Mouse (Mus musculus) hindbrain, embryonic 16.5 days (tissue): ENCODE results near the gene Abhd16b. TPM values are rescaled to one million over a fixed set of nuclear protein-coding genes. Genes with fewer than 3 reads are reported as not detected.

Source experiments
- ATAC-seq: fragments of 200-750 bp; cut with Nextera tagmentation; 2 replicates; pipeline ENCODE4 v1.8.0; 2017; ENCODE audit warnings: moderate TSS enrichment, moderate library complexity
- H3K27ac ChIP-seq: fragments of 300-500 bp; sonication (generic); 2 replicates; pipeline ENCODE4 v1.5.1; 2014; ENCODE audit warnings: low read depth, mild to moderate bottlenecking, control low read depth, low read length, moderate library complexity
- H3K27me3 ChIP-seq: fragments of 300-500 bp; sonication (generic); replicated peaks from 2 replicates; pipeline ENCODE4 v1.6.1; 2014; ENCODE audit warnings: low read length; ENCODE audit not compliant: control insufficient read depth, insufficient read depth
- H3K36me3 ChIP-seq: fragments of 300-500 bp; sonication (generic); 2 replicates; pipeline ENCODE4 v1.6.1; 2014; ENCODE audit warnings: mild to moderate bottlenecking, low read length, moderate library complexity, mixed read lengths; ENCODE audit not compliant: control insufficient read depth, insufficient read depth
- H3K4me1 ChIP-seq: fragments of 300-500 bp; sonication (generic); 2 replicates; pipeline ENCODE4 v1.6.1; 2014; ENCODE audit warnings: low read depth, low read length; ENCODE audit not compliant: control insufficient read depth, insufficient read depth
- H3K4me2 ChIP-seq: fragments of 300-500 bp; sonication (generic); 2 replicates; pipeline ENCODE4 v1.6.1; 2014; ENCODE audit warnings: mild to moderate bottlenecking, low read length, control low read depth, moderate library complexity
- H3K4me3 ChIP-seq: fragments of 300-500 bp; sonication (generic); 2 replicates; pipeline ENCODE4 v1.5.1; 2014; ENCODE audit warnings: mild to moderate bottlenecking, low read length, control low read depth, moderate library complexity
- H3K9ac ChIP-seq: fragments of 300-500 bp; sonication (generic); 2 replicates; pipeline ENCODE4 v1.6.1; 2014; ENCODE audit warnings: low read depth, mild to moderate bottlenecking, control low read depth, low read length, moderate library complexity
- H3K9me3 ChIP-seq: fragments of 300-500 bp; sonication (generic); 2 replicates; pipeline ENCODE4 v1.6.1; 2014; ENCODE audit warnings: mild to moderate bottlenecking, low read length, moderate library complexity; ENCODE audit not compliant: control insufficient read depth
- WGBS: fragments of 180-500 bp; shearing (Covaris S2); extraction: QIAGEN DNeasy Blood & Tissue Kit; methylation state at CpG from one replicate; pipeline ENCODE4 v1.1.7; 2014; 5-methylcytosine and 5-hydroxymethylcytosine counted together
- polyA plus RNA-seq: library from polyadenylated mRNA; unstranded; fragments of >200 nt; fragmentation: Nextera tagmentation; extraction: Ambion mirVana; gene quantifications from 2 replicates; pipeline ENCODE4 v1.2.1, GENCODE M21; 2015

Abhd16b gene
- polyA plus RNA-seq, 1 experiment from 2014 or later = 0.09 TPM

DNA sequence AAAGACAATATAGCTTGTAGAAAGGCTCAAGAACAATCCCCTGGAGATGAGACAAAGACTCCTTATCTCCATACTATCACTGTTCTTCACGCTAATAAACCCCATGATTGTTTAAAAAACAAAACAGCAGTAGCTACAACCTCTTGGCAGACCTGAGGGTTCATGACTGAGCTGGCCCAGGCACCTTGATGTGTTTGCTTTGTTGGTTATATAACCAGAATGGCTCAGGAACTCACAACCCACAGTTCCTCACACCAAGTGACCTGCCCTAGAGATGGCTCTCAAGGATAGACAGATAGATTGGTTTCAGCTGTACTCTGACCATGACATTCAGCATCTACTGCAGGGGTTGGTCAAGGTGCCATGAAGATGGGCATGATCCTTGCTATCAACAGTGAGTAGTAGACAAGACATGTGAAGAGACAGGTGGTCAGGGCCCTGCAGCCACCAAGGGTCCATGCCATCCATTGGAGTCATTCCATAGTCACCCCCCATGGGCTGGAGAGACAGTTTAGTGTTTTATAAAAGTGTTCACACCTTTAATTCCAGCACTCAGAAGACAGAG, 31.4 kb upstream of the Abhd16b start:
- Histone ChIP-seq H3K27ac (no peak overlapping the region), H3K9me3 (no peaks in the 10 kb centered on the region), H3K4me1 (peaks cover 21% of the 10 kb centered on the region), H3K27me3 (no peaks in the 10 kb centered on the region), H3K4me3 (no peak overlapping the region), H3K4me2 (no peak overlapping the region), H3K9ac (no peak overlapping the region), H3K36me3 (no peaks in the 10 kb centered on the region)
- no peak for ATAC-seq
- 96% methylated on average over 1 of the region's 1 CpGs for WGBS

DNA sequence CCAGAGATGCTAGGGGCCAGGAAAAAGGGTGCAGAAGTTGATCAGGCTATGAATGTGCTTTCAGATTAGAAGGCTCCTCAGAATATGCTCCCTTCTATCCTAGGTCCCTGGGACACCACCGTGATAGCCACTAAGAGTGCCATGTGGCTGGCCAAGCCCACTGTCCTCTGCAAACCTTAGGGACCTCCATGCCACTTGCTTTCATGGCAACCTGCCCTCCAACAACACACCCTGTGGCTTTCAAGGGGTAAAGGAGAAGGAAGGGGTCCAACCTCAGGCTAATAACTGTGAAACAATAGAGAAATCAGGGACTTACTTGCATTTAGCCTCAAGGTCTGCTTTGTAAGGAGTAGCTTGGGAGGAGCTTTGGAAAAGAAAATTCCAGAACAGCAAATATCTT, 30.4 kb upstream of the Abhd16b start:
- Histone ChIP-seq H3K27ac (no peak overlapping the region), H3K9me3 (no peaks in the 10 kb centered on the region), H3K27me3 (no peaks in the 10 kb centered on the region), H3K4me1 (peaks cover 17% of the 10 kb centered on the region), H3K4me3 (no peak overlapping the region), H3K36me3 (no peaks in the 10 kb centered on the region), H3K4me2 (peak overlapping the region; percentile 33), H3K9ac (no peak overlapping the region)
- 80% methylated on average over 1 of the region's 1 CpGs for WGBS
- ATAC-seq = no peak

DNA sequence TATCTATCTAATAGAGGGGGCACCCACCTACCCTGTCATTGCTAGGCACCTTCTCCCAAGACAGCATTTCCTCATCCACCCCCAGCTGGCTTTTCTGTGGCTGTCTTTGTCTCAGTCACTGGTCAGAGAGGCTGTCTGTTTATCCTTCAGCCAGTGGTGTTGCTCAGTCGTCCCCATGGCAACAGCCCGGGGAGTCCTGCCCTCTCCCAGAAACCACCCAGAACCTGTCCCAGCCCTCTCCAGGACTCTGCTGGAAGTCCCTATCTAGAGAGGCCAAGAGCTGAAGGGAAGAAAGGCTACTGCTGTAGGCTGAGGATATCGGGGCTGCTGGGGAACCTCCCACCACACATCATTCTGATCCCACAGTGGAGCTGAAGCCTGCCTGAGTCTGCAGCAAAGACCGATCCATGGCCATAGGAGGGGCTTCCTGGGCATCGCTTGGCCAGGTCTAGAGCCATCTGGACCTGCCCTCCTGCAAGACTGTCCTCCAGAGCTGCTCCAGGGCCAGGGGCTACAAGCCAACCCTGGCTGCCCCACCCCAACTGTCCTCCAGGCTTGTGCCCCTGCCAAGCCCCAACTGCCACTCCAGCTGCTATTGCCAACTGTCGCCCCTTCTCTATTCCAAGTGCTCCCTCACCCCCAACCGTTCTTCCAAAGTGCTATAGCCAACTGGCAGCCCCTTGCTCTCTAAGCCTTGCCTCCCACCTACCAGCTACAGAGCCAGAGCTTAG, 29.8 kb upstream of the Abhd16b start:
- no peaks in the 10 kb centered on the region for H3K36me3 ChIP-seq
- 26% methylated on average over 7 of the region's 7 CpGs for WGBS
- H3K4me2 ChIP-seq = peak overlapping the region; percentile 33
- peak; percentile 76 for ATAC-seq
- peaks cover 13% of the 10 kb centered on the region for H3K4me1 ChIP-seq
- H3K4me3 ChIP-seq = no peak overlapping the region
- peak overlapping the region; percentile 61; the same call in 1 of the 2 replicates for H3K27ac ChIP-seq
- H3K27me3 ChIP-seq = no peaks in the 10 kb centered on the region
- H3K9me3 ChIP-seq = no peaks in the 10 kb centered on the region
- no peak overlapping the region for H3K9ac ChIP-seq

DNA sequence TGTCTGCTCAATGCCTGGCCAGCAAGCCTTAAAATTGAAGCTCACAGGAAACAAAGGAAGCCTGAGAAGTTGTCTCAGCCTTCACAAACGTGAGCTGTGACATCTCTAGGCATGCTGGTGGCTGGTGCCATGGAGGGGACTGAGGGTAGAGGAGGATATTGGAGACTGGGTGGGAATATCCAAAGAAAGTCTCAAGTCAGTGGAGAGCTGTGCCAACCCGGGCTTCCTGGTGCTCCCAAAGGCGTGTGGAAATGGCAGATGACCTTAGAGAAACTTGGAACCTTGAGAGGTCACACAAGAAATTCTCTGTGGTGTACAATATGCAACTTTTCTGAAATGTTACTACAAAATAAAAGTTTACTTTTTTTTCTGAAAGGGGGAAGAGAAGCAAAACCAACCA, 27.6 kb upstream of the Abhd16b start:
- H3K27me3 ChIP-seq = no peaks in the 10 kb centered on the region
- WGBS = 57% methylated on average over 3 of the region's 3 CpGs
- ATAC-seq = no peak

DNA sequence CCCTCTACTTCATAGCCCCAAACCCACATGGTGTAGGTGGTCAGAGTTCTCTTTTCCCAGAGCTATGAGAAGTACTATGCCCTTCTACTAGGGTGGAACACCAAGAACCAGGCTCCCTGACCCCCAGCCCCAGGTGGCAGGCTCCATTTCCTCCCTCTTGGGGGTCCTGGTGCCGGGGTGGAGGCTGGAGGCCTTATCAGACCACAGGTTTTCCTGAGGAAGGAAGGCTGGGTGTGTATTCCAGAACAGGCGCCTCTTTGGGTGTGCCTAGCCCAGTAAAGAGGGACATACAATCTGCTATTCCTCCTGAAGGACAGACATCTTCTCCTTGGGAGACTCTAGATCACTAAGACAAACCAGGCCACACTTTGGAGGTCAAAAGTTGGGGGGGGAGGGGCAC, 22.7 kb upstream of the Abhd16b start:
- Histone ChIP-seq H3K4me3 (no peak overlapping the region), H3K4me1 (no peaks in the 10 kb centered on the region; the same call in 1 of the 2 replicates), H3K4me2 (no peak overlapping the region), H3K27ac (no peak overlapping the region), H3K36me3 (no peaks in the 10 kb centered on the region), H3K9me3 (no peaks in the 10 kb centered on the region), H3K27me3 (no peaks in the 10 kb centered on the region), H3K9ac (no peak overlapping the region)
- ATAC-seq = no peak
- WGBS = 76% methylated on average over 2 of the region's 2 CpGs

More for the DNA sequence above, 27.6 kb upstream of the Abhd16b start:
- Histone ChIP-seq H3K4me2 (no peak overlapping the region), H3K4me1 (peaks cover 4% of the 10 kb centered on the region), H3K9ac (no peak overlapping the region), H3K36me3 (no peaks in the 10 kb centered on the region), H3K4me3 (no peak overlapping the region), H3K9me3 (no peaks in the 10 kb centered on the region), H3K27ac (no peak overlapping the region)

DNA sequence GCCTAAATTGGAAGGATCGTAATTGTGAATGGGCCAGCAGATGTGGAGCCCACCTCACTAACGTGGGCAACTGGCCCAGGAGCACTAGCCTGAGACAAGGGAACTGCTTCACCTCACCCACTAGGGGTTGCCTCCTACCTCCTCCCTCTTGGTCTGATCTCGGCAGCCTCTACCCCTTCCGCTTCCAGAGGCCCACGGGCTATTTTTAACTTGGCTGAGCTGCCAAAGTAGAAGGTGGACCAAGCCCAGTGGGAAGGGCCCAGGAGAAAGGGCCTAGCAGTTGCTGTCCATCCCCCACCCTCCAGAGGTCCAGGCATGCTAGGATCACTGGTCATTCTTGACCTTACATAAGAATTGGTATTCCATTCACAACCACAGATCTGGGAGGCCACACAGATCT, 21.8 kb upstream of the Abhd16b start:
- Histone ChIP-seq H3K27me3 (no peaks in the 10 kb centered on the region), H3K9me3 (no peaks in the 10 kb centered on the region), H3K4me2 (no peak overlapping the region), H3K4me3 (no peak overlapping the region), H3K27ac (no peak overlapping the region), H3K4me1 (no peaks in the 10 kb centered on the region; the same call in 1 of the 2 replicates), H3K36me3 (no peaks in the 10 kb centered on the region), H3K9ac (no peak overlapping the region)
- ATAC-seq = no peak
- 70% methylated on average over 5 of the region's 5 CpGs for WGBS

DNA sequence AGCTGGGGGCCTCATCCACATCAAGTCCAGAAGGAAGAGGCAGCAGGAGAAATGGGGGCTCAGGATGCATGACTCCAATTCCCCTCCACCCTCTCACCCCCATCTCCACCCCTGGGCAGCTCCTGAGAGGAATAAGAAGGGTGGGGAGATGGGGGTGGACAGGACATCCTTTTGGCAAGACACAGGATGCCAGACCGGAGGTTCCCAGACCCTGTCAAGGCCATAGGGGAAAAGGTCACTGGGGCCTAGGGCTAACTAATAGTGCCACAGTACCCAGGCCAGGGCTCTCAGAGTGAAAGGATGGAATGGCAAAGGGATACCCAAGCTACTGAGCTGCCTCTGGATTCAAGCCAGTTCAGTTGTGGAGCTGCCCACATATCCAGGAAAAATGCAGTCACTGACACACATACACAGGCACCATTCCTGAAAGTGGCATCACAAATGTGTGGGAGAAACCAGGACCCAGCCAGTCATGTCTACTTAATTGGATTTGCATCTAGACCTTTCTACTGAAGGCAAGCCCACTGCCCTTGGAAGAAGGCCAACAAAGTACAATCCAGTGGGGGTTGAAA, 20.7 kb upstream of the Abhd16b start:
- no peak overlapping the region for H3K4me2 ChIP-seq
- no peak overlapping the region for H3K4me3 ChIP-seq
- no peaks in the 10 kb centered on the region for H3K27me3 ChIP-seq
- H3K9me3 ChIP-seq = no peaks in the 10 kb centered on the region
- no peaks in the 10 kb centered on the region for H3K36me3 ChIP-seq
- no peak for ATAC-seq
- 71% methylated on average over 1 of the region's 1 CpGs for WGBS
- H3K27ac ChIP-seq = no peak overlapping the region
- no peaks in the 10 kb centered on the region; the same call in 1 of the 2 replicates for H3K4me1 ChIP-seq
- H3K9ac ChIP-seq = no peak overlapping the region

DNA sequence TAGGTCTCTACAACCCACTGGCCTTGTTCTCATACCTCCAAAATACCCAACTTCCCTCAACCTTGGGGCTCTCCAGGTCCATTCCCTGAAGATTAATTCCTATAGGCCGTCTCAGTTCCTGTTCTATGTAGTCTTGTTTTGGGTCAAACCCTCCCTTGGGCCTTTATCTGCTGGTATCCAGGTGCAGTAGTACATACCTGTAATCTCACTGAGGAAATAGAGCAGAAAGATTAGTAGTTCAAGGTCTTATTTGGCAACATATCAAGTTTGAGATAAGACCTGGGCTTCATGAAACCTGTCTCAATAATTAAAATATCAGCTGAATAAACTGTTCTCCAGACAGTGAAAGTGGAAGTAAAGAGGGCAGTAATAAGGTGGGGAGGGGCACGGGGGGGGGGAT, 9.9 kb upstream of the Abhd16b start:
- Histone ChIP-seq H3K9me3 (no peaks in the 10 kb centered on the region), H3K27ac (no peak overlapping the region), H3K27me3 (no peaks in the 10 kb centered on the region), H3K36me3 (no peaks in the 10 kb centered on the region), H3K9ac (no peak overlapping the region), H3K4me2 (no peak overlapping the region), H3K4me1 (no peaks in the 10 kb centered on the region), H3K4me3 (no peak overlapping the region)
- ATAC-seq = no peak
- WGBS = 57% methylated on average over 2 of the region's 2 CpGs

DNA sequence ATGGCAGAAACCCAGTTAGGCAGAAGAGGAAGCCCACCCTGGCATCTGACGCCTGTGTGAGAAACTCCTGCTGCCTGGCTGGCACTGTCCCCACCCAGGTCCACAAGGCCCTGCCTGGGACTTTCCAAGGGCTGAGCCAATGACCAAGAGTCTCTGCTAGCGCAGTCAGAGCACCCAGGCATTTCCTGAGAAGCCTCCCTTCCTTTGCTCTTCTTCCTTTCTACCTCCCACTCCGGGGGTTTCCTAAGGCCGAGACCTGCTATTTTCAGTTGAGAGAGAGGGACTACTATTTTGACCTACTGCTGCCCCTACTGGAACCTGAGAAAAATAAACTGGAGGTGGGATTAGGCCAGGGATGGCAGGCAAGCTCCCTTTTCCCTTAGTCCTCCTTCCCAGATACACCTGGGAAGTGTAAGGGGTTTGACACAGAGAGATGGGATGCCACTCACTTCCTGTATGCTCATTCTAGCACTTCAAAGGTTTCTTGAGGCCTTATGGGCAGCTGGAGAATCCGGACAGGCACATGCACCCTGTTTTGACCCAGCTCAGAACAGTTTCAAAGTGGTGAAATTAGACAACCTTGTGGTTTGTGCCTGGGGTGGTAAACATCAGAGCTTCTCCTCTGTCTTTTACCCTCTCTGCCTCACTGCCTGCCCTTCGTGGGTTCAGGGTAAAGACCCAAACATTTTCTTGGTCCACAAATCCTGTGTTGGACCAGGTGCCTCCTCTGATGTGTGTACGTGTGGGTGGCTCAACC, 9.3 kb upstream of the Abhd16b start:
- no peaks in the 10 kb centered on the region for H3K36me3 ChIP-seq
- ATAC-seq = no peak
- H3K27me3 ChIP-seq = no peaks in the 10 kb centered on the region
- H3K4me3 ChIP-seq = no peak overlapping the region
- no peak overlapping the region for H3K4me2 ChIP-seq
- no peaks in the 10 kb centered on the region for H3K4me1 ChIP-seq
- WGBS = 30% methylated on average over 7 of the region's 7 CpGs
- no peak overlapping the region for H3K27ac ChIP-seq
- peak overlapping the region; percentile 22; the same call in 1 of the 2 replicates for H3K9ac ChIP-seq
- H3K9me3 ChIP-seq = no peaks in the 10 kb centered on the region
